Mouse (Mus musculus) C2C12 (cell line): ENCODE data around the gene Btbd3. TPM values are rescaled to one million over a fixed set of nuclear protein-coding genes. Genes with fewer than 3 reads are reported as not detected.

ENCODE experiments used
- H3K27me3 ChIP-seq: one replicate; pipeline ENCODE4 v1.6.1; 2011; ENCODE audit not compliant: control insufficient read depth, insufficient read depth, insufficient read length
- H3K36me3 ChIP-seq: one replicate; pipeline ENCODE4 v1.6.1; 2011; ENCODE audit not compliant: control insufficient read depth, insufficient read depth
- H3K4me3 ChIP-seq: one replicate; pipeline ENCODE4 v1.5.1; 2011; ENCODE audit warnings: mild to moderate bottlenecking, control low read depth; ENCODE audit not compliant: poor library complexity, insufficient read depth, severe bottlenecking
- H3K79me2 ChIP-seq: one replicate; pipeline ENCODE4 v1.6.1; 2011; ENCODE audit not compliant: control insufficient read depth, insufficient read depth
- H3K79me3 ChIP-seq: one replicate; pipeline ENCODE4 v1.6.1; 2011; ENCODE audit warnings: low read depth, control low read depth
- H3ac ChIP-seq: one replicate; pipeline ENCODE3; 2011; ENCODE audit warnings: low read depth; ENCODE audit not compliant: control insufficient read depth, insufficient read length
- CEBPB ChIP-seq: IDR thresholded peaks from one replicate; pipeline ENCODE4 v1.6.1; 2011; ENCODE audit warnings: low read depth, mild to moderate bottlenecking, control low read depth, moderate library complexity
- CTCF ChIP-seq: IDR thresholded peaks from one replicate; pipeline ENCODE4 v1.5.1; 2011; ENCODE audit not compliant: control insufficient read depth, insufficient read depth, insufficient read length
- FOSL1 ChIP-seq: IDR thresholded peaks from one replicate; pipeline ENCODE4 v1.8.0; 2011; ENCODE audit warnings: mild to moderate bottlenecking, low read length; ENCODE audit not compliant: poor library complexity, insufficient read depth, severe bottlenecking
- MAX ChIP-seq: IDR thresholded peaks from one replicate; pipeline ENCODE4 v1.6.1; 2011; ENCODE audit warnings: mild to moderate bottlenecking, control low read depth
- MYOD1 ChIP-seq: IDR thresholded peaks from one replicate; pipeline ENCODE4 v1.6.1; 2011; ENCODE audit warnings: low read depth; ENCODE audit not compliant: control insufficient read depth, insufficient read length
- MYOG ChIP-seq: IDR thresholded peaks from one replicate; pipeline ENCODE4 v1.6.1; 2011; ENCODE audit not compliant: control insufficient read depth, insufficient read length; ENCODE audit errors: extremely low read depth
- USF1 ChIP-seq: IDR thresholded peaks from one replicate; pipeline ENCODE4 v1.6.1; 2011; ENCODE audit warnings: low read depth, mild to moderate bottlenecking, control low read depth, moderate library complexity
- polyA plus RNA-seq: library from polyadenylated mRNA; unstranded; fragments of >200 nt; fragmentation: generic; extraction: Trizol; gene quantifications from one replicate; pipeline ENCODE4 v1.2.1, GENCODE M21; 2012; ENCODE audit warnings: missing spikeins

Gene Btbd3
- polyA plus RNA-seq, 1 experiment, result 3.1 TPM

DNA sequence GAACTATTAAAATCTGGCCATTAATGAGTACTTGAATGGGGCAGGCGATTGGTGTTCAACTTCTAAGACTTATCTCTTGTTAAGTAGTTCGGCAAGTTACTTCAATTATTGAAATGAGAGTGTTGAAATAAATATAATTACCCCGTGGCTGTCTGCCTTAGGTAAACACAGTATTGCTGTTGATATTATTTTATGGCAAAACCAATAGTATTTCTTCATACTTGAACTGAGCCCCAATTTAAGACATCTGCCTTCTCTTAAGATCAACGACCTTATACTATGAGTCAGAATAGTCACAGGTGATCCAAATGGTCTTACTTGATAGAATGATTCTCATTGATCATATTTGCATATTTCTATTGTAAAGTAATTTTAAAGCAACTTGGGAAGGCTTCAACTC is 228.5 kb downstream of the Btbd3 start:
- H3K4me3 ChIP-seq, result no peak overlapping the region
- TF ChIP-seq FOSL1 (no peak), MYOD1 (no peak), MYOG (no peak), CTCF (no peak), USF1 (no peak), CEBPB (no peak), MAX (no peak)
- no peaks in the 10 kb centered on the region for H3K27me3 ChIP-seq

DNA sequence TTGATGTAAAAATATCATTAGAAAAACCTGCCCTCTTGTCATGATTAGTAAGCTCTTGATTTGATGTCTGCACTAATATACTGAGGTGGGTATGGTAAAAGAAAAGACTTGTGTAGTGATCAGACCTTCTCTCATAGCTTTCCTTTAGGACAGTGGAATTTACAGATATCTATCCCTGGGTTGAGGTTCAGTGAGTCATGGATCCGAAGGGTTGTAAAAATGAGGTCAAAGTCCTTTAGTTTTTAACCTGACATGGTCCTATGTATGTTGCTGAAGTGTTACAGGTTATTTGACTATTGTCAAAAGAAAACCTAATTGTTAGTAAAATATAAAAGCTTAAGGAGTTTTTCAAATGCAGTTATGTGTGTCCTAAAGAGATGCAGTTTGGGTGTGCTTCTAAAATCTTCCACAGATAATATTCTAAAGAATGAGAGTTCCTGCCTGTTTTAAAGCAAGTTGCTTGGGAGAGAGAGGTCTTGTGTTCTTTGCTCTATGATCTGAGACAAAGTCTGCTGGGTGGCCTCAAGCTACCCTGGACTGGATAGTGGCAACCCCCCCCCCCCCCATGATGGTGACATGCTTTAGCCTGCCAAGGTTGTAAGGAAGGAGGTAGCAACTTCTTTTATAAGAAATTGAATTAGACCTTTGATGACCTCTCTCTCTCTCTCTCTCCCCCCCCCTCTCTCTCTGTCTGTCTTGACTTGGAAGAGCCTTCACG is 234.5 kb downstream of the Btbd3 start:
- H3K79me3 ChIP-seq, result no peaks in the 10 kb centered on the region
- no peaks in the 10 kb centered on the region for H3K36me3 ChIP-seq
- H3K27me3 ChIP-seq, result no peaks in the 10 kb centered on the region
- H3ac ChIP-seq, result no peak overlapping the region
- H3K4me3 ChIP-seq, result no peak overlapping the region
- TF ChIP-seq CEBPB (no peak), MAX (no peak), CTCF (no peak), MYOD1 (no peak), FOSL1 (no peak), MYOG (no peak), USF1 (no peak)
- no peaks in the 10 kb centered on the region for H3K79me2 ChIP-seq

More for the DNA sequence above, 228.5 kb downstream of the Btbd3 start:
- H3ac ChIP-seq, result no peak overlapping the region
- H3K36me3 ChIP-seq, result no peaks in the 10 kb centered on the region
- no peaks in the 10 kb centered on the region for H3K79me3 ChIP-seq
- H3K79me2 ChIP-seq, result no peaks in the 10 kb centered on the region

DNA sequence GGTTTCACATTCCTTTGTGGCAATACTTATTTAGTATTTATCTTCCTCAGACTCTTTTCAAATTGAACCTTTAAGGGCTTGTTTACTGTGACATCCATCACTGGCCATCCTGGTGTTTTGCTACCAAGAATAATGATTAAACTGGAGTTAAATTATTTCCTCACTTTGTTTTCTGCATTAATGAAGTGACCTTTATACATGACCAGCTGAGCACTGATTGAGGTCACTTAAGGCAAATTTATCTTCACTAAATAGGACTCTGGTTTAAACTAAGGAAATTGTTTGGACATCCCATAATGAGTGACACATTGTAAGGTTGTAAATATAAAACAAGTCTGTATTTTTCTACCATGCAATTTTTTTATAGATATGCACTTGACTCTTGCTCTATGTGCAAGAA is 235.8 kb downstream of the Btbd3 start:
- Histone ChIP-seq H3K4me3 (no peak overlapping the region), H3K79me3 (no peaks in the 10 kb centered on the region), H3K79me2 (no peaks in the 10 kb centered on the region), H3ac (no peak overlapping the region), H3K27me3 (no peaks in the 10 kb centered on the region), H3K36me3 (no peaks in the 10 kb centered on the region)
- no peak for TF ChIP-seq CEBPB
- no peak for TF ChIP-seq MYOD1
- TF ChIP-seq FOSL1, result no peak
- no peak for TF ChIP-seq MAX
- TF ChIP-seq USF1, result no peak
- no peak for TF ChIP-seq MYOG
- no peak for TF ChIP-seq CTCF

DNA sequence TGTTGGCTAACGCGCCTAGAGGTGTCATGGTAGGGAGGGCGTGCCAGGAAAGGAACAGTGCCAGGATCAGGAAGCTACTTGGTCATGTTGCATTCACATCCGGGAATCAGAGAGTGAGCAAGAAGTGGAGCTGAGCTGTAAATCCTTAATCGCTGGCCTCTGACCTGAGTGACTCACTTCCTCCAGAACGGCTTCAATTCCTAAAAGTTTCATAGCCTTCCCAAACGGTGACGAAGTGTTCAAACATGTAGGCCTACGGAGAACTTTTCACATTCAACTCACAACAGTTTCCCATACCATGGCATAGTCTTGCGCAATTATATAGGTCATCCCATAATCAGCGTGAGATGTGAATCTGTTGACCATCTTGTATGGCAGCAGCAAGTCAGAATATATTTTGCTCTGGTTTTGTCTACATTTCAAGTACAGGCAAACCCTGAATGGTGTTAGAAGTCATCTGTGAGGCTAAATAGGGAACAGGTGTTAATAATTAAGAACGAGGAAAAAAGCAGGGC is 247.6 kb downstream of the Btbd3 start:
- H3K4me3 ChIP-seq, result no peak overlapping the region
- H3K79me2 ChIP-seq, result no peaks in the 10 kb centered on the region
- H3K36me3 ChIP-seq, result no peaks in the 10 kb centered on the region
- TF ChIP-seq CEBPB, result peak; percentile 99
- no peak for TF ChIP-seq CTCF
- TF ChIP-seq FOSL1, result peak; percentile 42
- H3ac ChIP-seq, result no peak overlapping the region
- no peaks in the 10 kb centered on the region for H3K27me3 ChIP-seq
- H3K79me3 ChIP-seq, result no peaks in the 10 kb centered on the region

DNA sequence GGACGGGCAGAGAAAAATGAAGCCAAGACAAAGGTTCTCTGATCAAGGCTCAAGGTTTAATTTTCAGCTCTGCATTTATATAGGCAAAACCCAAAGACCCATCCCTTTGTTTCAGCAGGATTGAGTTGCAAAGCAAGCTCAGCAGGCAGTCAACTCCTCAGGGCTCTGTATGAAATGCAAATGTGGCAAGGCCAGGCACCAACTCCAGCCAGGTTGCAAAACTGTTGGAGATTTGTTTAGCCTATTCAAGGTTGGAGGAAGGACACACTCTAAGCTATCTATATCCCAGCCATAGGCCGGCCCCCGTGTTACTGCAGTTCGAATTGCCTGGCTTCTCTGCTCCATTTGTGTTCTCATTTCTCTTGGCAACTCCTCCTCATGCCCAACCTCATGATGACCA is 259.2 kb downstream of the Btbd3 start:
- H3K79me2 ChIP-seq, result no peaks in the 10 kb centered on the region
- no peak overlapping the region for H3K4me3 ChIP-seq
- H3K36me3 ChIP-seq, result no peaks in the 10 kb centered on the region
- H3ac ChIP-seq, result no peak overlapping the region
- no peaks in the 10 kb centered on the region for H3K27me3 ChIP-seq
- H3K79me3 ChIP-seq, result no peaks in the 10 kb centered on the region
- TF ChIP-seq USF1, result no peak
- TF ChIP-seq CTCF, result no peak
- TF ChIP-seq FOSL1, result no peak
- TF ChIP-seq CEBPB, result no peak
- no peak for TF ChIP-seq MYOD1
- TF ChIP-seq MAX, result no peak
- TF ChIP-seq MYOG, result no peak

DNA sequence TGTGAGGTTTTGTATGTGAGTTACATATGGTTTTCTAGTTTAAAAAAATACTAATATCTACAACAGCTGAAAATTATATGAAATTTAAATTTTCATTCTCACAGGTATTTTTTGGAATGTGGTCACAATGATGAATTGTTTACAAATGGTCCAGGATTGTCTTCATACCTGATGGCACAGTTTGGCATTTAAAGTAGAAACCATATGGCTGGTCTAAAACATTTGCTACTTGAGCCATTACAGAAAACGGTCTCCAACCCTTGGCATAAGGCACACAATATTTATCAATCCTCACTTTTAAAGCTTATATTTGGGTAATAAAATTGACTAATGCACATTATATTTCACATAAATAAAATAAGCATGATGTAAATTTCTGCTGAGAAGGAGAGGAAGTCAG is 272.1 kb downstream of the Btbd3 start:
- TF ChIP-seq FOSL1 (no peak), CEBPB (no peak), MYOG (no peak), MYOD1 (no peak), MAX (no peak), CTCF (no peak), USF1 (no peak)
- H3K79me2 ChIP-seq, result no peaks in the 10 kb centered on the region
- H3K79me3 ChIP-seq, result no peaks in the 10 kb centered on the region
- H3K36me3 ChIP-seq, result no peaks in the 10 kb centered on the region
- H3K4me3 ChIP-seq, result no peak overlapping the region
- no peak overlapping the region for H3ac ChIP-seq
- H3K27me3 ChIP-seq, result no peaks in the 10 kb centered on the region
